Mouse (Mus musculus) MEL (cell line): ENCODE data around the gene Nfrkb. TPM values are rescaled to one million over a fixed set of nuclear protein-coding genes. Genes with fewer than 3 reads are reported as not detected.
A peak's percentile ranks its signal among the peaks of the same experiment; 100 is the strongest.

Experiments used
- DNase-seq: peaks from one replicate; pipeline ENCODE4 v3.0.0; 2011; ENCODE audit warnings: low read depth, low spot score
- H3K27ac ChIP-seq: 2 replicates; pipeline ENCODE4 v1.5.1; 2012; ENCODE audit warnings: low read depth, mild to moderate bottlenecking, control low read depth, low read length, moderate library complexity; ENCODE audit not compliant: control insufficient read depth
- H3K27me3 ChIP-seq, 2 experiments: fragments of 150-350 bp in 1 of 2; sonication (generic) in 1 of 2; 2 replicates each; pipeline ENCODE4 v1.6.1; 2012; ENCODE audit warnings: low read length in 2 of 2, mild to moderate bottlenecking in 2 of 2, improper control_type of control experiment in 1 of 2, moderate library complexity in 1 of 2; ENCODE audit not compliant: insufficient read depth in 2 of 2, control insufficient read depth in 1 of 2
- H3K36me3 ChIP-seq, 2 experiments: 2 replicates each; pipeline ENCODE4 v1.6.1; 2012 to 2014; ENCODE audit warnings: low read length in 2 of 2, improper control_type of control experiment in 1 of 2, inconsistent platforms in 1 of 2, mild to moderate bottlenecking in 1 of 2; ENCODE audit not compliant: insufficient read depth in 2 of 2, control insufficient read depth in 1 of 2
- H3K4me1 ChIP-seq, 2 experiments: fragments of 150-350 bp in 1 of 2; sonication (generic) in 1 of 2; 2 replicates each; pipeline ENCODE4 v1.6.1; 2012; ENCODE audit warnings: low read length in 2 of 2, improper control_type of control experiment in 1 of 2, mild to moderate bottlenecking in 1 of 2; ENCODE audit not compliant: insufficient read depth in 2 of 2, control insufficient read depth in 1 of 2
- H3K4me3 ChIP-seq, 2 experiments: fragments of 150-350 bp in 1 of 2; sonication (generic) in 1 of 2; 2 replicates each; pipeline ENCODE4 v1.5.1; 2012; ENCODE audit warnings: low read depth in 2 of 2, low read length in 2 of 2, mild to moderate bottlenecking in 2 of 2, moderate library complexity in 2 of 2, control low read depth in 1 of 2, improper control_type of control experiment in 1 of 2; ENCODE audit not compliant: control insufficient read depth in 1 of 2, insufficient read depth in 1 of 2
- H3K79me2 ChIP-seq: 2 replicates; pipeline ENCODE4 v1.6.1; 2012; ENCODE audit warnings: mild to moderate bottlenecking, low read length, moderate library complexity; ENCODE audit not compliant: control insufficient read depth, poor library complexity, insufficient read depth
- H3K9ac ChIP-seq: 2 replicates; pipeline ENCODE4 v1.6.1; 2012; ENCODE audit warnings: low read depth, mild to moderate bottlenecking, control low read depth, low read length, moderate library complexity; ENCODE audit not compliant: control insufficient read depth, poor library complexity, severe bottlenecking
- H3K9me3 ChIP-seq: fragments of 150-350 bp; sonication (generic); replicated peaks from 2 replicates; pipeline ENCODE4 v1.6.1; 2012; ENCODE audit warnings: mild to moderate bottlenecking, low read length, improper control_type of control experiment, moderate library complexity; ENCODE audit not compliant: insufficient read depth
- BHLHE40 ChIP-seq: IDR thresholded peaks from 2 replicates; pipeline ENCODE4 v1.6.1; 2012; ENCODE audit warnings: low read depth, mild to moderate bottlenecking, inconsistent platforms, low read length, improper control_type of control experiment, borderline replicate concordance
- CTCF ChIP-seq, 3 experiments: IDR thresholded peaks in 2 of 3; conservative IDR thresholded peaks in 1 of 3; 2 replicates each; pipeline ENCODE4 v1.5.1; 2011 to 2012; ENCODE audit warnings: low read length in 3 of 3, low read depth in 2 of 3, mild to moderate bottlenecking in 2 of 3, improper control_type of control experiment in 1 of 3, inconsistent platforms in 1 of 3, mixed read lengths in 1 of 3, moderate library complexity in 1 of 3; ENCODE audit not compliant: control insufficient read depth in 1 of 3, insufficient read depth in 1 of 3, poor library complexity in 1 of 3, severe bottlenecking in 1 of 3
- E2F4 ChIP-seq: IDR thresholded peaks from 2 replicates; pipeline ENCODE4 v1.6.1; 2011; ENCODE audit warnings: low read depth, low read length, improper control_type of control experiment, borderline replicate concordance
- EP300 ChIP-seq, 2 experiments: IDR thresholded peaks; 2 replicates each; pipeline ENCODE4 v1.6.1; 2011; ENCODE audit warnings: improper control_type of control experiment in 2 of 2, low read length in 2 of 2, low read depth in 1 of 2, mild to moderate bottlenecking in 1 of 2
- ETS1 ChIP-seq: IDR thresholded peaks from 2 replicates; pipeline ENCODE4 v1.6.1; 2012; ENCODE audit warnings: low read depth, mild to moderate bottlenecking, inconsistent platforms, low read length, improper control_type of control experiment, moderate library complexity
- GATA1 ChIP-seq: IDR thresholded peaks from 2 replicates; pipeline ENCODE4 v1.6.1; 2011; ENCODE audit warnings: low read depth, low read length, improper control_type of control experiment
- MAX ChIP-seq: IDR thresholded peaks from 2 replicates; pipeline ENCODE4 v1.6.1; 2011; ENCODE audit warnings: low read length, improper control_type of control experiment
- MEF2A ChIP-seq: IDR thresholded peaks from 2 replicates; pipeline ENCODE4 v1.6.1; 2014; ENCODE audit warnings: low read depth, mild to moderate bottlenecking, inconsistent platforms, low read length, improper control_type of control experiment; ENCODE audit not compliant: poor library complexity, insufficient replicate concordance, severe bottlenecking; ENCODE audit errors: extremely low read depth
- MYC ChIP-seq: IDR thresholded peaks from 2 replicates; pipeline ENCODE4 v1.6.1; 2011; ENCODE audit warnings: low read depth, mild to moderate bottlenecking, low read length, improper control_type of control experiment, moderate library complexity
- NELFE ChIP-seq: IDR thresholded peaks from 2 replicates; pipeline ENCODE4 v1.6.1; 2011; ENCODE audit warnings: low read depth, low read length, improper control_type of control experiment
- POLR2AphosphoS2 ChIP-seq: IDR thresholded peaks from 2 replicates; pipeline ENCODE4 v1.6.1; 2011; ENCODE audit warnings: low read length, improper control_type of control experiment
- RCOR1 ChIP-seq: IDR thresholded peaks from 2 replicates; pipeline ENCODE4 v1.6.1; 2012; ENCODE audit warnings: low read depth, mild to moderate bottlenecking, inconsistent platforms, low read length, improper control_type of control experiment
- TCF12 ChIP-seq: IDR thresholded peaks from 2 replicates; pipeline ENCODE4 v1.6.1; 2014; ENCODE audit warnings: low read depth, mild to moderate bottlenecking, inconsistent platforms, low read length, improper control_type of control experiment, moderate library complexity
- UBTF ChIP-seq: IDR thresholded peaks from 2 replicates; pipeline ENCODE4 v1.6.1; 2012; ENCODE audit warnings: low read depth, mild to moderate bottlenecking, inconsistent platforms, low read length, improper control_type of control experiment, moderate library complexity, borderline replicate concordance; ENCODE audit not compliant: insufficient read depth
- USF1 ChIP-seq: IDR thresholded peaks from 2 replicates; pipeline ENCODE4 v1.6.1; 2014; ENCODE audit warnings: low read depth, mild to moderate bottlenecking, inconsistent platforms, low read length, improper control_type of control experiment, moderate library complexity
- USF2 ChIP-seq, 2 experiments: IDR thresholded peaks; 2 replicates each; pipeline ENCODE4 v1.6.1; 2011 to 2012; ENCODE audit warnings: improper control_type of control experiment in 2 of 2, low read length in 2 of 2, borderline replicate concordance in 1 of 2, inconsistent platforms in 1 of 2, low read depth in 1 of 2, mild to moderate bottlenecking in 1 of 2; ENCODE audit not compliant: insufficient read depth in 1 of 2
- ZMIZ1 ChIP-seq: IDR thresholded peaks from 2 replicates; pipeline ENCODE4 v1.6.1; 2012; ENCODE audit warnings: low read depth, mild to moderate bottlenecking, inconsistent platforms, low read length, improper control_type of control experiment, moderate library complexity
- polyA plus RNA-seq, 2 experiments: library from polyadenylated mRNA; stranded (reverse) in 1 of 2; unstranded in 1 of 2; fragments of >175 nt in 1 of 2; fragments of >200 nt in 1 of 2; gene quantifications; 2 replicates each; pipeline versions ENCODE4 v1.2.1 to v1.2.4; 2012; ENCODE audit warnings: low replicate concordance in 2 of 2, low read depth in 1 of 2; ENCODE audit not compliant: insufficient read length in 2 of 2, insufficient read depth in 1 of 2, missing spikeins in 1 of 2
- total RNA-seq: library from RNA; depleted of rRNA; stranded (reverse); fragments of 300-350 nt; gene quantifications from 2 replicates; pipeline ENCODE4 v1.2.3, GENCODE M21; 2012

Nfrkb gene
- total and polyA plus RNA-seq, 3 experiments, result 20.3 to 54.1 (median 33.8) TPM

- no peak for TF ChIP-seq POLR2AphosphoS2
Measured at GRCm38 (mm10) chr9:31405217-31405616, 19.2 kb downstream of the Nfrkb start (continued).

GRCm38 (mm10) chr9:31412165-31412564, 26.2 kb downstream of the Nfrkb start:
- no peak overlapping the region for H3K4me3 ChIP-seq

GRCm38 (mm10) chr9:31418821-31419220, 32.8 kb downstream of the Nfrkb start:
- peaks cover 3 to 5% of the 10 kb centered on the region in 2 experiments; a peak in 1 of 4 replicates for H3K4me1 ChIP-seq
- H3K9ac ChIP-seq, result no peak overlapping the region
- no peaks in the 10 kb centered on the region for H3K9me3 ChIP-seq
- no peaks in the 10 kb centered on the region for H3K27me3 ChIP-seq
- no peak overlapping the region for H3K4me3 ChIP-seq
- no peaks in the 10 kb centered on the region for H3K79me2 ChIP-seq
- TF ChIP-seq MYC, result no peak
- TF ChIP-seq RCOR1, result peak; percentile 65
- TF ChIP-seq MAX, result no peak
- TF ChIP-seq USF1, result no peak
- TF ChIP-seq E2F4, result no peak
- no peak for TF ChIP-seq ZMIZ1
- TF ChIP-seq UBTF, result no peak
- no peak for TF ChIP-seq BHLHE40
- no peak for TF ChIP-seq MEF2A
- H3K27ac ChIP-seq, result no peak overlapping the region
- peaks cover 6 to 22% of the 10 kb centered on the region in 2 experiments for H3K36me3 ChIP-seq
- DNase-seq, result peak; percentile 78

More at GRCm38 (mm10) chr9:31412165-31412564, 26.2 kb downstream of the Nfrkb start:
- TF ChIP-seq CTCF (IDR thresholded peaks at IDR 0.05 in 2 of 3, conservative IDR thresholded peaks at IDR 0.05 in 1 of 3; ENCODE audit: control insufficient read depth in 1 of 3, insufficient read depth in 1 of 3, low read depth in 2 of 3, low read length in 3 of 3, poor library complexity in 1 of 3, severe bottlenecking in 1 of 3) (no peak), RCOR1 (0 out of 2 replicates have a peak, but pooled peaks have one; percentile 41)
- no peak overlapping the region for H3K27ac ChIP-seq
- no peaks in the 10 kb centered on the region for H3K9me3 ChIP-seq
- no peaks in the 10 kb centered on the region for H3K4me1 ChIP-seq
- no peak overlapping the region for H3K9ac ChIP-seq
- no peaks in the 10 kb centered on the region for H3K27me3 ChIP-seq
- peak; percentile 60 for DNase-seq
- peaks cover 0 to 37% of the 10 kb centered on the region in 2 experiments; a peak in 2 of 4 replicates for H3K36me3 ChIP-seq
- H3K79me2 ChIP-seq, result no peaks in the 10 kb centered on the region

- Histone ChIP-seq H3K9ac (no peak overlapping the region), H3K9me3 (no peaks in the 10 kb centered on the region), H3K36me3 (peaks cover 5 to 6% of the 10 kb centered on the region in 2 experiments; a peak in 3 of 4 replicates), H3K4me3 (no peak overlapping the region), H3K27me3 (no peaks in the 10 kb centered on the region), H3K27ac (no peak overlapping the region), H3K79me2 (no peaks in the 10 kb centered on the region), H3K4me1 (peaks cover 3 to 5% of the 10 kb centered on the region in 2 experiments; a peak in 1 of 4 replicates)
- TF ChIP-seq EP300 (IDR thresholded peaks at IDR 0.05; ENCODE audit: low read depth in 1 of 2, low read length in 2 of 2) (peak in 1 of 2 experiments; percentile 47; a peak in 1 of 4 replicates), USF2 (IDR thresholded peaks at IDR 0.05; ENCODE audit: borderline replicate concordance in 1 of 2, insufficient read depth in 1 of 2, low read depth in 1 of 2, low read length in 2 of 2) (no peak), POLR2AphosphoS2 (no peak; the same call in 1 of the 2 replicates), BHLHE40 (no peak), GATA1 (peak; percentile 56), TCF12 (no peak), ETS1 (peak; percentile 65), NELFE (no peak)
- peak; percentile 46 for DNase-seq
Measured at GRCm38 (mm10) chr9:31422143-31422542, 36.2 kb downstream of the Nfrkb start.
